Mouse (Mus musculus): ENCODE measurements around the gene Sacm1l. TPM values are rescaled to one million over a fixed set of nuclear protein-coding genes. Genes with fewer than 3 reads are reported as not detected.
A peak's percentile ranks its signal among the peaks of the same experiment; 100 is the strongest.

The Sacm1l gene
- polyA plus RNA-seq, 1 experiment from 2014 or later = 49.0 TPM

DNA sequence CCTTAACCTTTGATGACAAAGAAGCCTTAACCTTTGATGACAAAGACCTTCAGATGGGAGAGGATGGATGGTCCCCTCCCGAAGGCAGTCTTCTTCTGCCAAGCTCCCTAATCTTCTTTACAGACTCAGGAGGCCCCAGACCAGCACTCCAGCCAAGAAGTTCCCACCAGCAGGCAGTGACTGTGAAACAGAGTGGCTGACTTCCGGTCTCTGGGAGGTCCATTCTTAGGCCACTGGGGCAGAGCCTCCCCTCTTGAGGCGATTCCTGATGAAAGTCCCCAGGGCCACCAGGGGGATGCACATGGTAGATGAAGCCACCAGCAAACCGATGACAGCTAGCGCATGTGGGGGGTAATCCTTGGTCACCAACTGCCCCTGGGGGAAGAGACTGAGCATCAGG lies 107.2 kb downstream of the Sacm1l start:
- Histone ChIP-seq H3K36me3 (no peaks in the 10 kb centered on the region), H3K4me1 (no peaks in the 10 kb centered on the region), H3K9me3 (replicated peaks) (no peaks in the 10 kb centered on the region), H3K27me3 (no peaks in the 10 kb centered on the region), H3K9ac (no peak overlapping the region), H3K4me2 (replicated peaks) (no peak overlapping the region), H3K27ac (replicated peaks) (no peak overlapping the region), H3K4me3 (replicated peaks) (no peak overlapping the region)
- 61% methylated on average over 5 of the region's 5 CpGs for WGBS
- no peak for ATAC-seq (ENCODE audit: insufficient number of reproducible peaks, low FRiP score, low TSS enrichment, low read depth)

GRCm38 (mm10) chr9:123638231-123638630 lies 108.7 kb downstream of the Sacm1l start:
- H3K36me3 ChIP-seq = no peaks in the 10 kb centered on the region
- no peak overlapping the region for H3K4me2 ChIP-seq (replicated peaks)
- no peak for ATAC-seq (ENCODE audit: insufficient number of reproducible peaks, low FRiP score, low TSS enrichment, low read depth)
- no peaks in the 10 kb centered on the region for H3K27me3 ChIP-seq
- no peaks in the 10 kb centered on the region for H3K9me3 ChIP-seq (replicated peaks)
- no peaks in the 10 kb centered on the region for H3K4me1 ChIP-seq
- H3K27ac ChIP-seq (replicated peaks) = no peak overlapping the region
- no peak overlapping the region for H3K9ac ChIP-seq
- no peak overlapping the region for H3K4me3 ChIP-seq (replicated peaks)

DNA sequence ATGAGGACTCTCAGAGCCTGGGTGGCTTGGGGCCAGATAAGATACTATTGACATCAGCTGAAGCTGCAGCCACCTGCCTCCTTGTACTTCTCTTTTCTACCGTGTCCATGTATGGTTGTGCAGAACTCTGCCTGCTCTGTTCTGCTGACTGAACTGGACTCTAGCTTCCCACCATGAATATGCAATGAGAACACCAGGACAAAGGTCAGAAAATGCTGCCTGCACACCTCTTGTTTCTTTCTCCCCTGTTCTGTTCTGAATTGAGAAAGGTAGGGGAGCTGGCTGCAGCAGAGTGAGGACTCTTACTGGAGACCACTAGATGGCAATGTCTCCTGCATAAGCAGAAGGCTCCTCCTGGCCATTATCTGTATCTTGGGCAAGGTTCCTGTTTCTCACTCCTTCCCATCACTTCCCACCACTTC lies 109.1 kb downstream of the Sacm1l start:
- no peaks in the 10 kb centered on the region for H3K9me3 ChIP-seq (replicated peaks)
- WGBS = 73% methylated on average over 1 of the region's 1 CpGs

DNA sequence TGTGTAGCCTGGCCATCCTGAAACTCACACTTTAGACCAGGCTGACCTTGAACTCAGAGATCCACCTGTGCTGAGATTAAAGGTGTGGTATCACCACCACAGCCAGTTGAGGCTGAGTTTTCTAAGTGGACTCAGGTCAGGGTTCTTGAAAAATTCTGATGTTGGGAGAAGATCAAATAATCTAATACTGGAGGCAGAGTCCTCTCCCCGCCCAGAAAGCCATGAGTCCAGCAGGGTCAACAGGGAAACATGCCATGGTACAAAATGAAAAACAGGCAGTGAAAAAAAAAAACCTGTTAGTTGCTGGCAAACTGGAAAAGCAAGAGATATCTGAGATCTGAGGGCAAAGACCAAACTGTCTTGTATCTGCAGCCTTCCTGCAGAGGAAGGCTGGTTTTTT lies 110.5 kb downstream of the Sacm1l start:
- Histone ChIP-seq H3K9me3 (replicated peaks) (no peaks in the 10 kb centered on the region), H3K4me1 (no peaks in the 10 kb centered on the region), H3K4me2 (replicated peaks) (no peak overlapping the region), H3K36me3 (no peaks in the 10 kb centered on the region), H3K27ac (replicated peaks) (no peak overlapping the region), H3K27me3 (no peaks in the 10 kb centered on the region), H3K9ac (no peak overlapping the region), H3K4me3 (replicated peaks) (no peak overlapping the region)
- 58% methylated on average over 1 of the region's 1 CpGs for WGBS
- ATAC-seq (ENCODE audit: insufficient number of reproducible peaks, low FRiP score, low TSS enrichment, low read depth) = no peak

More for the DNA sequence above, 109.1 kb downstream of the Sacm1l start:
- H3K4me3 ChIP-seq (replicated peaks) = no peak overlapping the region
- H3K4me2 ChIP-seq (replicated peaks) = no peak overlapping the region
- no peak overlapping the region for H3K9ac ChIP-seq
- H3K36me3 ChIP-seq = no peaks in the 10 kb centered on the region
- H3K27me3 ChIP-seq = no peaks in the 10 kb centered on the region
- ATAC-seq (ENCODE audit: insufficient number of reproducible peaks, low FRiP score, low TSS enrichment, low read depth) = 0 out of 2 replicates have a peak, but pooled peaks have one; percentile 43
- H3K4me1 ChIP-seq = no peaks in the 10 kb centered on the region
- no peak overlapping the region for H3K27ac ChIP-seq (replicated peaks)

Other genes starting within 250 kb of the Sacm1l start
- 894 and 1,260 TPM in 2 replicates for gene Lars2, start 162.8 kb upstream of the Sacm1l start, polyA plus RNA-seq (2015; fragmentation: Nextera tagmentation; extraction: Ambion mirVana)
- gene Limd1, start 51.1 kb upstream of the Sacm1l start, polyA plus RNA-seq (2015; fragmentation: Nextera tagmentation; extraction: Ambion mirVana) = 53.8 and 53.9 TPM in 2 replicates
- 0.17 and 0.29 TPM in 2 replicates for gene Slc6a20b, start 102.8 kb downstream of the Sacm1l start, polyA plus RNA-seq (2015; fragmentation: Nextera tagmentation; extraction: Ambion mirVana)
- gene Ccr9, start 148.7 kb downstream of the Sacm1l start, polyA plus RNA-seq (2015; fragmentation: Nextera tagmentation; extraction: Ambion mirVana) = 0.13 and 0.17 TPM in 2 replicates
- gene Slc6a20a, start 149.1 kb downstream of the Sacm1l start, polyA plus RNA-seq (2015; fragmentation: Nextera tagmentation; extraction: Ambion mirVana) = 0.34 and 0.95 TPM in 2 replicates
- gene Lztfl1, start 187.9 kb downstream of the Sacm1l start, polyA plus RNA-seq (2015; fragmentation: Nextera tagmentation; extraction: Ambion mirVana) = 60.6 and 71.8 TPM in 2 replicates